Mouse (Mus musculus) intestine, embryonic 16.5 days (tissue): ENCODE data around the gene Otud7a. TPM values are rescaled to one million over a fixed set of nuclear protein-coding genes. Genes with fewer than 3 reads are reported as not detected.
"Not testable (repeated sequence)": the region's sequence is repeated elsewhere in the genome, so short reads cannot be mapped to it uniquely, and the experiment has no call there.

Experiments
- ATAC-seq: fragments of 200-750 bp; cut with Nextera tagmentation; 2 replicates; pipeline ENCODE4 v1.8.0; 2017; ENCODE audit warnings: moderate TSS enrichment, moderate library complexity
- H3K27ac ChIP-seq: fragments of 300-500 bp; sonication (generic); 2 replicates; pipeline ENCODE4 v1.5.1; 2014; ENCODE audit warnings: mild to moderate bottlenecking, low read length
- H3K27me3 ChIP-seq: fragments of 300-500 bp; sonication (generic); replicated peaks from 2 replicates; pipeline ENCODE4 v1.6.1; 2014; ENCODE audit warnings: low read length, control low read depth, mixed read lengths; ENCODE audit not compliant: control insufficient read depth, insufficient read depth
- H3K36me3 ChIP-seq: fragments of 300-500 bp; sonication (generic); 2 replicates; pipeline ENCODE4 v1.6.1; 2014; ENCODE audit warnings: low read length, control low read depth; ENCODE audit not compliant: control insufficient read depth, insufficient read depth
- H3K4me1 ChIP-seq: fragments of 300-500 bp; sonication (generic); 2 replicates; pipeline ENCODE4 v1.6.1; 2014; ENCODE audit warnings: low read length, control low read depth, mixed read lengths; ENCODE audit not compliant: control insufficient read depth, insufficient read depth
- H3K4me2 ChIP-seq: fragments of 300-500 bp; sonication (generic); 2 replicates; pipeline ENCODE4 v1.6.1; 2014; ENCODE audit warnings: low read depth, low read length, control low read depth
- H3K4me3 ChIP-seq: fragments of 300-500 bp; sonication (generic); 2 replicates; pipeline ENCODE4 v1.5.1; 2014; ENCODE audit warnings: mild to moderate bottlenecking, low read length
- H3K9ac ChIP-seq: fragments of 300-500 bp; sonication (generic); 2 replicates; pipeline ENCODE4 v1.6.1; 2014; ENCODE audit warnings: low read depth, low read length
- H3K9me3 ChIP-seq: fragments of 300-500 bp; sonication (generic); 2 replicates; pipeline ENCODE4 v1.6.1; 2016; ENCODE audit warnings: low read length, control low read depth; ENCODE audit not compliant: control insufficient read depth
- WGBS: fragments of 180-500 bp; shearing (Covaris S2); extraction: QIAGEN DNeasy Blood & Tissue Kit; methylation state at CpG from one replicate; pipeline ENCODE4 v1.1.7; 2014; 5-methylcytosine and 5-hydroxymethylcytosine counted together
- polyA plus RNA-seq: library from polyadenylated mRNA; unstranded; fragments of >200 nt; fragmentation: Nextera tagmentation; extraction: Ambion mirVana; gene quantifications from 2 replicates; pipeline ENCODE4 v1.2.1, GENCODE M21; 2015

The Otud7a gene
- polyA plus RNA-seq, 1 experiment from 2014 or later, result 0.43 TPM

DNA sequence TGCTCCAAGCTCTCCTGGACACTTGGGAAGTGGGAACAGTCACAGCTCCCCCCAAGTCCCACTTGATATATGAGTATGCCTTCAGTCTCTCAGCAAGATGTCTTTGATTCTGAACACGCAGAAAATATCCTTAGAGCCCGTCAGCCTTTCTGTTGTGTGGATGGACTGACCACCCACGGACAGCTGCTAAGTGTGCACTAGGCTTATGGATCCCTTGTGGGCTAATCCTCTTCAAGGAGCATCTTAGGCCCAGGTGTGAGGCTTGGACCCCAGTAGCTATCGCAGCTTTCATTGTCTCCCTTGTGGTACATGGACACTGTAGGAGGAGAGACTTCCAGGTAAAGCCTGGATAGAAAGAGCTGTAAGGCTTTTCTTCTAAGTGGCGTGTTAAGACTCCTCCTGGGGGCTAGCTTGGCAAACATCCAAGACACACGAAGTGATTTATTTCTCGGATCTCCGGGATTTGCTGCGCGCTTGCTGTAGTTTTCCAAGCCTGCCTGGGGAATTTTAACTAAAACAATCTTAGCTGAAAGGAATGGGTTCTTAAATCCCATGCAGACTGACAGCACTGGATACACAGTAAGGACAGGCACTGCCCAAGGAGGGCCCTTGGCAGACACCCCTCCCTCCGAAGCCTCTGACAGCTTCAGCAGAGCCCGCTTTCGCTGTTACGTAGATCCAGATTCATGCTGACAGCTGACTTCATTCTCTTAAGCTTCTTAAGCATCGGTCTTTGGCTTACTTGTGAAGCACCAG, 223.6 kb downstream of the Otud7a start:
- 45% methylated on average over 15 of the region's 15 CpGs for WGBS
- Histone ChIP-seq H3K27ac (no peak overlapping the region), H3K4me2 (no peak overlapping the region)

DNA sequence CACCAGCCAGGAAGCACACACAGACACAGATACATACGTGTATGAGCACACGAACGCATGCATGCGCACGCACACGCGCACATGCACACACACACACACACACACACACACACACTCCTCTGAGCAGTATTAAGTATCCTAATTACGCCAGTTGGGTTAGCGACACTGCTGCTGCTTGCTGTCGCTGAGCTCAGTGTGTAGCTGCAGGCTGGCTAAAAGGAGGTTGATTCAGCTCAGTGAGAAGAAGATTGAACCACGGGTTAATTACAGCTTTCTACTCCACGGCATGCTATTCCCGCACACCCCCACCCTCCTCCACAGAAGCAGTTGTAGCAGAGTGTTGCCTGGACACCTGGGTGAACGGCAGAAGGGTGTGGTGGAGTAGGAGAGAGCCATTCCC, 224.4 kb downstream of the Otud7a start:
- Histone ChIP-seq H3K27ac (no peak overlapping the region), H3K27me3 (no peaks in the 10 kb centered on the region), H3K9ac (no peak overlapping the region), H3K9me3 (no peaks in the 10 kb centered on the region), H3K4me2 (no peak overlapping the region), H3K4me1 (peaks cover 5% of the 10 kb centered on the region; the same call in 1 of the 2 replicates), H3K36me3 (no peaks in the 10 kb centered on the region), H3K4me3 (no peak overlapping the region)
- 73% methylated on average over 14 of the region's 14 CpGs for WGBS
- no peak for ATAC-seq

More for the DNA sequence above, 223.6 kb downstream of the Otud7a start:
- no peak overlapping the region for H3K4me3 ChIP-seq
- peaks cover 5% of the 10 kb centered on the region; the same call in 1 of the 2 replicates for H3K4me1 ChIP-seq
- H3K9me3 ChIP-seq, result no peaks in the 10 kb centered on the region
- H3K36me3 ChIP-seq, result no peaks in the 10 kb centered on the region
- ATAC-seq, result peak; percentile 60; the same call in 1 of the 2 replicates
- H3K27me3 ChIP-seq, result no peaks in the 10 kb centered on the region
- no peak overlapping the region for H3K9ac ChIP-seq

DNA sequence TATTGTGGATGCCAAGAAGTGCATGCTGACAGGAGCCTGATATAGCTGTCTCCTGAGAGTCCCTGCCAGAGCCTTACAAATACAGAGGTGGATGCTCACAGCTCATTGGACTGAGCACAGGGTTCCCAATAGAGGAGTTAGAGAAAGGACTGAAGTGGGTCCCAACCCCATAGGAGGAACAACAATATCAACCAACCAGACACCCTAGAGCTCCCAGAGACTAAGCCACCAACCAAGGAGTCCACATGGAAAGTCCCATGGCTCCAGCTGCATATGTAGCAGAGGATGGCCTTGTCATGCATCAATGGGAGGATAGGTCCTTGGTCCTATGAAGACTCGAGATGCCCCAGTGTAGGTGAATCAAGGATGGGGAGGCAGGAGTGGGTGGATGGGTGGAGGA, 226.4 kb downstream of the Otud7a start:
- not testable (repeated sequence) for H3K9me3 ChIP-seq, H3K4me1 ChIP-seq, H3K4me3 ChIP-seq, H3K36me3 ChIP-seq, H3K27ac ChIP-seq, H3K9ac ChIP-seq, ATAC-seq, H3K27me3 ChIP-seq, H3K4me2 ChIP-seq
- 76% methylated on average over 1 of the region's 1 CpGs for WGBS

GRCm38 (mm10) chr7:63671904-63672303, 227.4 kb downstream of the Otud7a start:
- Histone ChIP-seq H3K9ac (no peak overlapping the region), H3K4me1 (peaks cover 5% of the 10 kb centered on the region; the same call in 1 of the 2 replicates), H3K4me2 (no peak overlapping the region), H3K4me3 (no peak overlapping the region), H3K27me3 (no peaks in the 10 kb centered on the region), H3K36me3 (no peaks in the 10 kb centered on the region), H3K27ac (no peak overlapping the region), H3K9me3 (no peaks in the 10 kb centered on the region)
- peak; percentile 71 for ATAC-seq
- WGBS, result 27% methylated on average over 3 of the region's 3 CpGs

- no peak for ATAC-seq
- no peaks in the 10 kb centered on the region for H3K9me3 ChIP-seq
- H3K36me3 ChIP-seq, result no peaks in the 10 kb centered on the region
- H3K4me1 ChIP-seq, result no peaks in the 10 kb centered on the region
- no peak overlapping the region for H3K4me2 ChIP-seq
- 78% methylated on average over 5 of the region's 5 CpGs for WGBS
- H3K27ac ChIP-seq, result no peak overlapping the region
- no peaks in the 10 kb centered on the region for H3K27me3 ChIP-seq
- no peak overlapping the region for H3K9ac ChIP-seq
- no peak overlapping the region for H3K4me3 ChIP-seq
Observed at GRCm38 (mm10) chr7:63676631-63677030, 232.1 kb downstream of the Otud7a start.

DNA sequence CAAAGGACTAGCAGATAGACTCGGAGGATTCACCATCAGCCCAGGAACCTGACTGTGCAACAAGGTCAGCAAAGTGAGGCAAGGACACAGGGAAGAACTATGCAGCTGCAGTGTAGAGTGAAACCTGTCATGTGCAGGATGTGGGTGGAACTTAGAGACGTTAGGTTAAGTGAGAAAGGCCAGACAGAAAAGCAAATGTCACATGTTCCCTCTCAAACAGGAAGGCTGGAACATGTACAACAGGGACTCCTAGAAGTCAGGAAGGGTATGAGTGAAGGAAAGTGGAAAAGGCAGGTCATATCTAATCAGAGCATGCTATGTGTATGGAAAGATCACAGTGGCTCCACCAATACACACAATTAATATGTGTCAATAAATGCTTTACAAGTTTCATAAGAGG, 232.6 kb downstream of the Otud7a start:
- Histone ChIP-seq H3K27me3 (no peaks in the 10 kb centered on the region), H3K36me3 (no peaks in the 10 kb centered on the region), H3K4me1 (no peaks in the 10 kb centered on the region), H3K4me3 (no peak overlapping the region), H3K4me2 (no peak overlapping the region), H3K9me3 (no peaks in the 10 kb centered on the region), H3K27ac (no peak overlapping the region), H3K9ac (no peak overlapping the region)
- ATAC-seq, result no peak
- 43% methylated on average over 2 of the region's 2 CpGs for WGBS

DNA sequence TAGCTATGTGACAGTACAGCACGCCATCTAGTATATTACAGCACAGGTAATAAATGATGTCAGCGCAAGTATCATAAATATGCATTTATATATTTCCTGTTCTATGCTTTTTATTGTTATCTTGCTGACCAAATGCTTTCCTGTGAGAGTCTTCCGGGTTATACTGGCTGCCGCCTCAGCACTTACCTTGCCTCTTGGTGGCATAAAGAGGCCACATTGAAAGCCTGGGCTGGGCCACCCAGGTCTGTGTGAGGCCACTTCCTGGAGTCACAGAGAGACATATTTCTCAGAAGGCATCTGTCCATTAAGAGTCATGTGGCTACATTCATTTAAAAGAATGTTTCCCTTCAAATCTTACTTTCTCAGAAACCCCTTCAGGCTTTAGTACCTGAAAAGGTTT, 242.5 kb downstream of the Otud7a start:
- H3K27ac ChIP-seq, result no peak overlapping the region
- H3K36me3 ChIP-seq, result no peaks in the 10 kb centered on the region
- no peaks in the 10 kb centered on the region for H3K27me3 ChIP-seq
- no peak overlapping the region for H3K4me2 ChIP-seq
- H3K4me3 ChIP-seq, result no peak overlapping the region
- no peaks in the 10 kb centered on the region for H3K9me3 ChIP-seq
- no peak overlapping the region for H3K9ac ChIP-seq
- WGBS, result 66% methylated on average over 4 of the region's 4 CpGs
- peak; percentile 84 for ATAC-seq
- H3K4me1 ChIP-seq, result no peaks in the 10 kb centered on the region

DNA sequence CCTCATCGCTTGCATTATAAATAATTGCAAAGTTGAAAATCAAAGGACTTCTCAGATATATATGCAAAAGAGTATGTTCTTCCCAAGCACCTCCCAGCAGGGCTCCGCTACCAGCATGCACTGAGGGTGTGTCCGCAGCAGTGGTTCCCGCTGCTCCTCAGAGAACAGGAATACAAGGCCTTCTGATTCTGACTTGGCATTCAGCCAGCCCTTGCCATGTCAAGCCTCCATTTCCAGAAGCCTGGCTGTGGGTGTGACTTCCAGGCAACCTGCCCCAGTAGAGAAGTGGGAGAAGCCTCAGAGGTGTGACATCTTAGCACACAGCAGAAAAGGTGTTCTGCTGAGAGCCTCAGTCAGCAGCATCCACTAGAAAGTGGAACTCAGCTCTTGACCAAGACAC, 253.4 kb downstream of the Otud7a start:
- H3K9me3 ChIP-seq, result no peaks in the 10 kb centered on the region
- H3K27ac ChIP-seq, result no peak overlapping the region
- H3K9ac ChIP-seq, result no peak overlapping the region
- no peaks in the 10 kb centered on the region for H3K4me1 ChIP-seq
- WGBS, result 79% methylated on average over 4 of the region's 4 CpGs
- no peaks in the 10 kb centered on the region for H3K36me3 ChIP-seq
- ATAC-seq, result no peak
- H3K27me3 ChIP-seq, result no peaks in the 10 kb centered on the region
- H3K4me3 ChIP-seq, result no peak overlapping the region
- no peak overlapping the region for H3K4me2 ChIP-seq

DNA sequence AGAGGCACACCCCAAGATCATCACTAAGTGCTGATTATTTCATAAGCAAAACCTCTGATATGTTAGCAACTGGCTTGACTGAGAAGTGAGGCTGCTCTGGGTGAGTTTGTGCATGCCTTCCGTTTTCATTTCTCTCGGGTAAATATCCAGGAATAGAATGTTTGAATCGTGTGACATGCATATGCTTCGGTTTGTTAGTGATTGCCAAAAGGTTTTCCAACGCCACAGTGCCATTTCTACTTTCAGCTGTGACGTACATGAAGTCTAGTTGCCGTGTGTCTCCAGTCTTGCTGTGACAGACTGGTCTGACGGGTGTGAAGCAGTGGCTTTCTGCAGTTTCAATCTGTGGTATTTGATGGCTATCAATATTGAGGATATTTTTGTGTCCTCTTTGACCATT, 273.4 kb downstream of the Otud7a start:
- no peak for ATAC-seq
- Histone ChIP-seq H3K9me3 (no peaks in the 10 kb centered on the region), H3K9ac (no peak overlapping the region), H3K27me3 (no peaks in the 10 kb centered on the region), H3K27ac (no peak overlapping the region), H3K36me3 (no peaks in the 10 kb centered on the region), H3K4me1 (no peaks in the 10 kb centered on the region), H3K4me2 (no peak overlapping the region), H3K4me3 (no peak overlapping the region)
- 78% methylated on average over 8 of the region's 8 CpGs for WGBS
